Mouse (Mus musculus): ENCODE results near the gene Htr1b.

DNA sequence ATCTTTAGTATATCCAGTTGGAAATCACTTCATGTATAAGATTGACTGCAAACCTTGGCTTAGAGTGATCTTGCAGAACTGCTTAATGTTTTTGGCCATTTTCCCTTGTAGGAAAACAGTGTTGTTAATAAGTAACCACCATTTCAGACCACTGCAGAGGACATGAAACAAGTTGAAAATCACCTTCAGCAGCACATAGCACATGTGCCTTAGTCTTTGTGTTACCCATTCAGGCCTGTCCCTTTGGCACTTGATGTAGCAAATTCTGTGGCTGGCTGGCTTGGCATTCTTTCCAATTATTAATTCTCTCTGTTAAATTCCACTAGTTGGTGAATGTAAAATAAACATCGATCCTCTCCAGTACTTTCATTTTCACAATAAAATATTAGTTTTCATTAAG, 43.1 kb upstream of the Htr1b start:
- TF ChIP-seq CTCF (IDR thresholded peaks at IDR 0.05; ENCODE audit: extremely low read depth, insufficient read depth, insufficient read length, insufficient replicate concordance) (no peak), POLR2A (IDR thresholded peaks at IDR 0.05; ENCODE audit: low read depth, low read length) (no peak)
